Mouse (Mus musculus) hindbrain, postnatal 0 days (tissue): ENCODE measurements at regions not wholly inside any gene's neighbourhood (a gene's known extent, or its start where the extent isn't known, plus 50 kb on each side); places are given as distances from the start of the nearest gene placed in this dataset.
A peak's percentile ranks its signal among the peaks of the same experiment; 100 is the strongest.

ENCODE experiments used
- ATAC-seq: fragments of 200-750 bp; cut with Nextera tagmentation; 2 replicates; pipeline ENCODE4 v1.8.0; 2017; ENCODE audit warnings: mild to moderate bottlenecking, moderate TSS enrichment, moderate library complexity
- DNase-seq: peaks from one replicate; pipeline ENCODE4 v3.0.0-alpha.2; 2015; ENCODE audit warnings: low spot score
- H3K27ac ChIP-seq: fragments of 300-500 bp; sonication (generic); 2 replicates; pipeline ENCODE4 v1.5.1; 2014; ENCODE audit warnings: mild to moderate bottlenecking
- H3K27me3 ChIP-seq: fragments of 300-500 bp; sonication (generic); 2 replicates; pipeline ENCODE4 v1.6.1; 2014; ENCODE audit warnings: low read length, mixed read lengths; ENCODE audit not compliant: insufficient read depth
- H3K36me3 ChIP-seq: fragments of 300-500 bp; sonication (generic); 2 replicates; pipeline ENCODE4 v1.6.1; 2014; ENCODE audit warnings: low read length, mixed read lengths; ENCODE audit not compliant: insufficient read depth
- H3K4me1 ChIP-seq: fragments of 300-500 bp; sonication (generic); 2 replicates; pipeline ENCODE4 v1.6.1; 2014; ENCODE audit warnings: antibody characterized with exemption, low read length, mixed read lengths; ENCODE audit not compliant: insufficient read depth
- H3K4me2 ChIP-seq: fragments of 300-500 bp; sonication (generic); 2 replicates; pipeline ENCODE4 v1.6.1; 2014; ENCODE audit warnings: low read depth, mild to moderate bottlenecking, low read length, moderate library complexity, mixed read lengths
- H3K4me3 ChIP-seq: fragments of 300-500 bp; sonication (generic); 2 replicates; pipeline ENCODE4 v1.5.1; 2014; ENCODE audit warnings: low read length
- H3K9ac ChIP-seq: fragments of 300-500 bp; sonication (generic); replicated peaks from 2 replicates; pipeline ENCODE4 v1.6.1; 2014; ENCODE audit warnings: mild to moderate bottlenecking, low read length, moderate library complexity, mixed read lengths
- H3K9me3 ChIP-seq: fragments of 300-500 bp; sonication (generic); 2 replicates; pipeline ENCODE4 v1.6.1; 2016; ENCODE audit warnings: low read length, mixed read lengths
- CTCF ChIP-seq: IDR thresholded peaks from 2 replicates; pipeline ENCODE4 v1.5.1; 2016; ENCODE audit warnings: antibody characterized with exemption, control low read depth, low read depth
- WGBS: fragments of 180-500 bp; shearing (Covaris S2); extraction: QIAGEN DNeasy Blood & Tissue Kit; methylation state at CpG from one replicate; pipeline ENCODE4 v1.1.7; 2014; 5-methylcytosine and 5-hydroxymethylcytosine counted together

DNA sequence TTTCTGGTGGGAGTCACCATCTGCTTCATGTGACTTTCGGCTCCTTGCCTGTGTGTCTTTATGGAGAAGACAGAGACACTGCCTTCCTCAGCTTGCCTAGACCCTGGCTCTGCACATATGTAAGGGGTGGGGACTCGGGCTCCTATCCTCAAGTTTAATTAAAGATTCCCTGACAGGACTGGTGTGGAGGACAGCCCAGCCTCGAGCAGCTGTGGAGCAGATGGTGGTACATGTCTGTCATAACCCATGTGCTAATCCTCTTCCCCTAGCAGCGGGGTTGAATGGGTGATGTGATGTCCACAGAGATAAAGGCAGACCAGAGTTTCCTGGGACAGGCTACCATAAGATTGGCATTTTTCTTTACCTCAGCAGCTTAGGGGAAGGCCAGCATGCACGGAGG, 262.0 kb upstream of the Eef2kmt start:
- no peaks in the 10 kb centered on the region for H3K27me3 ChIP-seq
- 57% methylated on average over 5 of the region's 5 CpGs for WGBS
- H3K4me3 ChIP-seq: no peak overlapping the region
- H3K4me1 ChIP-seq: no peaks in the 10 kb centered on the region
- H3K9me3 ChIP-seq: no peaks in the 10 kb centered on the region
- H3K4me2 ChIP-seq: no peak overlapping the region
- ATAC-seq: no peak; the same call in 1 of the 2 replicates
- no peaks in the 10 kb centered on the region for H3K36me3 ChIP-seq
- no peak overlapping the region for H3K27ac ChIP-seq
- H3K9ac ChIP-seq: no peak overlapping the region
- TF ChIP-seq CTCF: no peak
- DNase-seq: no peak

DNA sequence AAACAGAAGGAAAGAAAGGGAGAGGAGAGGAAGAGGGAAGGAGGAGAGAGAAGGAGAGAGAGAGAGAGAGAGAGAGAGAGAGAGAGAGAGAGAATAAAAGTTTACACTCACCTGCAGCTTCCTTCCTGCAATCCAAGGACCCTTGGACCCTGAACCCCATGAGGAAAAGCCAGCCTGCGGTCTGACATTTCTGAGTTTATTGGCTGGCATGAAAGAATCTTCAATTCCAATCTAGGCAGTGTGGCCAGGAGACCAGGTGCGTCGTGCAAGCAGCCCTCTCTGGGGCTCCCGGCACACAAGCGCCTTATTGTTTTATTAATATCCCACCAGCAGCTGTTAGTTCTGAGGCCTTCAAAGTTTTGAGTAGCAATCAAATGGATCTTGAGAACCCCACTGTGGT, 260.1 kb upstream of the Eef2kmt start:
- Histone ChIP-seq H3K36me3 (no peaks in the 10 kb centered on the region), H3K9ac (no peak overlapping the region), H3K27ac (no peak overlapping the region), H3K4me2 (no peak overlapping the region), H3K9me3 (no peaks in the 10 kb centered on the region), H3K4me1 (no peaks in the 10 kb centered on the region), H3K4me3 (no peak overlapping the region), H3K27me3 (no peaks in the 10 kb centered on the region)
- no peak for ATAC-seq
- TF ChIP-seq CTCF: no peak
- WGBS: 68% methylated on average over 5 of the region's 5 CpGs
- DNase-seq: no peak

DNA sequence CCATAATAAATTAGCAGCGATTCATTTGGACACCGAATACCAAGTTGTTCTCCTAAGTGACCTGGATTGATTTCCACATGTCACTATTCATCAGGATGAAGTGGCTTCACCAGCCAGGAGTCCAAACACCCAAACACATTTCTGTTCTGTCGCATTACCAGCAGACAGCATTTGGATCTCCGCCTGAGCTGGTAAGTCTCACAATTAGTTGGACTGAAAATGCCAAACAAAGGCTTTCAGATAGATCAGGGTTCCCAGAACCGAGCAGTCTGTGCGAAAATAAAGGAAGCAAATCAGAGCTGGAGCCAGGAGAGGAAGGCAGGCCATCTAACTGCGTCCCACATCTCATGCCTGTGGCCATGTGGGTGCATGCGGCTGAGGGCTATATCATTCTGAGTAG, 251.5 kb upstream of the Eef2kmt start:
- Histone ChIP-seq H3K4me1 (peaks cover 8% of the 10 kb centered on the region; the same call in 1 of the 2 replicates), H3K4me3 (no peak overlapping the region), H3K9ac (no peak overlapping the region), H3K9me3 (no peaks in the 10 kb centered on the region), H3K4me2 (no peak overlapping the region), H3K27ac (no peak overlapping the region; the same call in 1 of the 2 replicates), H3K27me3 (no peaks in the 10 kb centered on the region), H3K36me3 (no peaks in the 10 kb centered on the region)
- DNase-seq (peak; percentile 64), ATAC-seq (no peak)
- TF ChIP-seq CTCF: no peak
- 40% methylated on average over 8 of the region's 8 CpGs for WGBS

DNA sequence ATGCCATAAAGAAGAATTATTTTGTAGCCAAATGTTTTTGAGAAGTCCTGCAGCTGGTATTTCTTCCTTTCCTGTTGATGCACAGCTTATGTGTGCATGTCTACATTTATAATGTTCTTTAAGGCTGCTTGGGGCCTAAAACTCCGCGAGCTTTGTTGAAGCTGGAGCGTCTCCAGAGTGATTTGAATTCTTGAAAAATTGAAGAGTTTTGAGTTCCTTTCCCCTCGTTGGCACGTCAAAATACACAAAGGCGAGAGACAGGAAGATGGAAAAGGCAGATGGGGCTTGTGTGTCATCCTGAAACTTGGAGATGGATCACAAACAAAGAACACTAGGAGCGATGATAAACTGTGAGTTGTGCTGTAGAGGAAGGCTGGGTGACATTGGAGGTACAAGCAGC, 246.2 kb upstream of the Eef2kmt start:
- WGBS: 78% methylated on average over 7 of the region's 7 CpGs

DNA sequence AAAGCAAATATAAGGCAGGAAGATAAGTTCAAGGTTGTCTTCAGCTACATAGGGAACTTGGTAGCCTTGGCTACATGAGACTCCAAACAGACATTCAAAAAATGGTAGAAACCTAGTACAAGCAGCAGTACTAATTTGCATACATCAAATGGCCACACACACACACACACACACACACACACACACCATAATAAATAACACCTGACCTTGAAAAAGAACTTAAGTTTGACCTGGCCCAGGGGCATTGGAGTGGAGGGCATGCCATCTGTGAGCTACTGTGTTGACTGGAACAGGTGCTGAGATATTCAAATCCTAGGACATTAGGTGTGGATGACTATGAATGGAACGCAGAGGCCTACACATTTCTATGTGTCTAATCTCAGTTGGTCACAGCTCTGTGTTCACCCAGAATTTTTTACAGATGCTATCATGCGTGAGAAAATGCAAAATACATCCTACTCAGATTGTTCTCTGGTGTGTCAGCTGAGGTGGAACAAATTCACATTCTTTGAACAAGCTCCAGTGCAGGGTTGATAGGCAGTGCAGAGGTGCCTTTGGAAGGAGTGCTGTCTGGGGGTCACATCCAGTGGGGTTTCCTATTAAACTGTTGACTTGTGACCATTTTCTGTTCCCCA, 240.4 kb upstream of the Eef2kmt start:
- Histone ChIP-seq H3K4me3 (no peak overlapping the region), H3K4me1 (no peaks in the 10 kb centered on the region), H3K9me3 (no peaks in the 10 kb centered on the region), H3K27ac (no peak overlapping the region), H3K9ac (no peak overlapping the region), H3K36me3 (no peaks in the 10 kb centered on the region), H3K4me2 (no peak overlapping the region), H3K27me3 (no peaks in the 10 kb centered on the region)
- no peak for DNase-seq
- ATAC-seq: no peak; the same call in 1 of the 2 replicates
- 32% methylated on average over 2 of the region's 2 CpGs for WGBS
- no peak for TF ChIP-seq CTCF

More for the DNA sequence above, 246.2 kb upstream of the Eef2kmt start:
- Histone ChIP-seq H3K27ac (no peak overlapping the region), H3K4me1 (no peaks in the 10 kb centered on the region), H3K4me2 (no peak overlapping the region), H3K9ac (no peak overlapping the region), H3K4me3 (no peak overlapping the region), H3K27me3 (no peaks in the 10 kb centered on the region), H3K36me3 (no peaks in the 10 kb centered on the region), H3K9me3 (no peaks in the 10 kb centered on the region)
- TF ChIP-seq CTCF: no peak
- DNase-seq: no peak
- ATAC-seq: no peak

- H3K4me2 ChIP-seq: no peak overlapping the region
- H3K27me3 ChIP-seq: no peaks in the 10 kb centered on the region
- no peak overlapping the region for H3K4me3 ChIP-seq
- ATAC-seq: no peak
- peak; percentile 47 for TF ChIP-seq CTCF
- DNase-seq: no peak
- no peaks in the 10 kb centered on the region for H3K36me3 ChIP-seq
- H3K9ac ChIP-seq: no peak overlapping the region
- H3K9me3 ChIP-seq: no peaks in the 10 kb centered on the region
- WGBS: 43% methylated on average over 6 of the region's 6 CpGs
- no peak overlapping the region for H3K27ac ChIP-seq
- H3K4me1 ChIP-seq: no peaks in the 10 kb centered on the region
Measured at GRCm38 (mm10) chr16:5493352-5493751, 237.6 kb upstream of the Eef2kmt start.

DNA sequence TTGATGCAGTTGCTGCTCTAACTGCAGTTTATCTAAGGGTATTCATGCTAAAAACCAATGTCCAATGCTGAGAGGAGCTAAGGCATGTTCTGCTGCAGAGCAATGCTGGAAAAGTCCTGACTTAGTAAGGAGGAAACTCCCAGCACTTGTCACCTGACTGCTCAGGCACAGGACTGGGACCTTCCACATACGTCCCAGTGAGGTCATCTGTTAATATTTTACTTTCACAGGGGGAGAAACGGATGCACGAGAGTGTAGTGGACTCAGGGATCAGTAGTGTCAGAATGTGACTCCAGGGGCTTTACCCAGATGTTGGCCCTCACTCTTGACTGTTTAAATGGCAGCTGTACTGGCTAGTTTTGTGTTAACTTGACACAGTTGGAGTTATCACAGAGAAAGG, 231.5 kb upstream of the Eef2kmt start:
- no peak for TF ChIP-seq CTCF
- Histone ChIP-seq H3K4me3 (no peak overlapping the region), H3K27ac (no peak overlapping the region), H3K9me3 (no peaks in the 10 kb centered on the region), H3K4me1 (no peaks in the 10 kb centered on the region), H3K27me3 (no peaks in the 10 kb centered on the region), H3K4me2 (no peak overlapping the region), H3K9ac (no peak overlapping the region), H3K36me3 (no peaks in the 10 kb centered on the region)
- DNase-seq (no peak), ATAC-seq (no peak)
- WGBS: 76% methylated on average over 3 of the region's 3 CpGs
